Mouse (Mus musculus) MEL (cell line): ENCODE measurements around the gene Slc15a5. TPM values are rescaled to one million over a fixed set of nuclear protein-coding genes. Genes with fewer than 3 reads are reported as not detected.

Experiments used
- DNase-seq: peaks from one replicate; pipeline ENCODE4 v3.0.0; 2011; ENCODE audit warnings: low read depth, low spot score
- H3K27ac ChIP-seq: 2 replicates; pipeline ENCODE4 v1.5.1; 2012; ENCODE audit warnings: low read depth, mild to moderate bottlenecking, control low read depth, low read length, moderate library complexity; ENCODE audit not compliant: control insufficient read depth
- H3K27me3 ChIP-seq, 2 experiments: fragments of 150-350 bp in 1 of 2; sonication (generic) in 1 of 2; 2 replicates each; pipeline ENCODE4 v1.6.1; 2012; ENCODE audit warnings: low read length in 2 of 2, mild to moderate bottlenecking in 2 of 2, improper control_type of control experiment in 1 of 2, moderate library complexity in 1 of 2; ENCODE audit not compliant: insufficient read depth in 2 of 2, control insufficient read depth in 1 of 2
- H3K36me3 ChIP-seq, 2 experiments: 2 replicates each; pipeline ENCODE4 v1.6.1; 2012 to 2014; ENCODE audit warnings: low read length in 2 of 2, improper control_type of control experiment in 1 of 2, inconsistent platforms in 1 of 2, mild to moderate bottlenecking in 1 of 2; ENCODE audit not compliant: insufficient read depth in 2 of 2, control insufficient read depth in 1 of 2
- H3K4me1 ChIP-seq, 2 experiments: fragments of 150-350 bp in 1 of 2; sonication (generic) in 1 of 2; 2 replicates each; pipeline ENCODE4 v1.6.1; 2012; ENCODE audit warnings: low read length in 2 of 2, improper control_type of control experiment in 1 of 2, mild to moderate bottlenecking in 1 of 2; ENCODE audit not compliant: insufficient read depth in 2 of 2, control insufficient read depth in 1 of 2
- H3K4me3 ChIP-seq, 2 experiments: fragments of 150-350 bp in 1 of 2; sonication (generic) in 1 of 2; 2 replicates each; pipeline ENCODE4 v1.5.1; 2012; ENCODE audit warnings: low read depth in 2 of 2, low read length in 2 of 2, mild to moderate bottlenecking in 2 of 2, moderate library complexity in 2 of 2, control low read depth in 1 of 2, improper control_type of control experiment in 1 of 2; ENCODE audit not compliant: control insufficient read depth in 1 of 2, insufficient read depth in 1 of 2
- H3K79me2 ChIP-seq: 2 replicates; pipeline ENCODE4 v1.6.1; 2012; ENCODE audit warnings: mild to moderate bottlenecking, low read length, moderate library complexity; ENCODE audit not compliant: control insufficient read depth, poor library complexity, insufficient read depth
- H3K9ac ChIP-seq: 2 replicates; pipeline ENCODE4 v1.6.1; 2012; ENCODE audit warnings: low read depth, mild to moderate bottlenecking, control low read depth, low read length, moderate library complexity; ENCODE audit not compliant: control insufficient read depth, poor library complexity, severe bottlenecking
- H3K9me3 ChIP-seq: fragments of 150-350 bp; sonication (generic); replicated peaks from 2 replicates; pipeline ENCODE4 v1.6.1; 2012; ENCODE audit warnings: mild to moderate bottlenecking, low read length, improper control_type of control experiment, moderate library complexity; ENCODE audit not compliant: insufficient read depth
- CTCF ChIP-seq, 3 experiments: IDR thresholded peaks in 2 of 3; conservative IDR thresholded peaks in 1 of 3; 2 replicates each; pipeline ENCODE4 v1.5.1; 2011 to 2012; ENCODE audit warnings: low read length in 3 of 3, low read depth in 2 of 3, mild to moderate bottlenecking in 2 of 3, improper control_type of control experiment in 1 of 3, inconsistent platforms in 1 of 3, mixed read lengths in 1 of 3, moderate library complexity in 1 of 3; ENCODE audit not compliant: control insufficient read depth in 1 of 3, insufficient read depth in 1 of 3, poor library complexity in 1 of 3, severe bottlenecking in 1 of 3
- GATA1 ChIP-seq: IDR thresholded peaks from 2 replicates; pipeline ENCODE4 v1.6.1; 2011; ENCODE audit warnings: low read depth, low read length, improper control_type of control experiment
- MAFK ChIP-seq: IDR thresholded peaks from 2 replicates; pipeline ENCODE4 v1.6.1; 2011; ENCODE audit warnings: low read depth, mild to moderate bottlenecking, low read length, improper control_type of control experiment, borderline replicate concordance
- MAX ChIP-seq: IDR thresholded peaks from 2 replicates; pipeline ENCODE4 v1.6.1; 2011; ENCODE audit warnings: low read length, improper control_type of control experiment
- MAZ ChIP-seq: IDR thresholded peaks from 2 replicates; pipeline ENCODE4 v1.6.1; 2012; ENCODE audit warnings: low read depth, mild to moderate bottlenecking, inconsistent platforms, low read length, improper control_type of control experiment
- MYB ChIP-seq: IDR thresholded peaks from 2 replicates; pipeline ENCODE4 v1.6.1; 2011; ENCODE audit warnings: mild to moderate bottlenecking, low read depth, low read length, improper control_type of control experiment
- MYC ChIP-seq: IDR thresholded peaks from 2 replicates; pipeline ENCODE4 v1.6.1; 2011; ENCODE audit warnings: low read depth, mild to moderate bottlenecking, low read length, improper control_type of control experiment, moderate library complexity
- NRF1 ChIP-seq: IDR thresholded peaks from 2 replicates; pipeline ENCODE4 v1.6.1; 2014; ENCODE audit warnings: low read depth, mild to moderate bottlenecking, inconsistent platforms, low read length, improper control_type of control experiment, moderate library complexity; ENCODE audit not compliant: poor library complexity, insufficient read depth, severe bottlenecking
- POLR2A ChIP-seq, 2 experiments: IDR thresholded peaks; 2 replicates each; pipeline ENCODE4 v1.6.1; 2011 to 2012; ENCODE audit warnings: low read length in 2 of 2, mild to moderate bottlenecking in 2 of 2, control low read depth in 1 of 2, improper control_type of control experiment in 1 of 2, low read depth in 1 of 2, moderate library complexity in 1 of 2; ENCODE audit not compliant: control insufficient read depth in 1 of 2, insufficient read depth in 1 of 2, poor library complexity in 1 of 2
- POLR2AphosphoS2 ChIP-seq: IDR thresholded peaks from 2 replicates; pipeline ENCODE4 v1.6.1; 2011; ENCODE audit warnings: low read length, improper control_type of control experiment
- RAD21 ChIP-seq: IDR thresholded peaks from 2 replicates; pipeline ENCODE4 v1.6.1; 2011; ENCODE audit warnings: mild to moderate bottlenecking, low read depth, low read length, improper control_type of control experiment
- RCOR1 ChIP-seq: IDR thresholded peaks from 2 replicates; pipeline ENCODE4 v1.6.1; 2012; ENCODE audit warnings: low read depth, mild to moderate bottlenecking, inconsistent platforms, low read length, improper control_type of control experiment
- SIN3A ChIP-seq: IDR thresholded peaks from 2 replicates; pipeline ENCODE4 v1.6.1; 2012; ENCODE audit warnings: low read length, improper control_type of control experiment, inconsistent platforms
- SMC3 ChIP-seq: IDR thresholded peaks from 2 replicates; pipeline ENCODE4 v1.6.1; 2011; ENCODE audit warnings: low read depth, low read length, improper control_type of control experiment
- TAL1 ChIP-seq: IDR thresholded peaks from 2 replicates; pipeline ENCODE4 v1.6.1; 2012; ENCODE audit warnings: mild to moderate bottlenecking, inconsistent platforms, low read length, moderate library complexity, mixed read lengths
- TCF12 ChIP-seq: IDR thresholded peaks from 2 replicates; pipeline ENCODE4 v1.6.1; 2014; ENCODE audit warnings: low read depth, mild to moderate bottlenecking, inconsistent platforms, low read length, improper control_type of control experiment, moderate library complexity
- ZC3H11A ChIP-seq: IDR thresholded peaks from 2 replicates; pipeline ENCODE4 v1.6.1; 2012; ENCODE audit warnings: low read depth, mild to moderate bottlenecking, inconsistent platforms, low read length, improper control_type of control experiment
- ZMIZ1 ChIP-seq: IDR thresholded peaks from 2 replicates; pipeline ENCODE4 v1.6.1; 2012; ENCODE audit warnings: low read depth, mild to moderate bottlenecking, inconsistent platforms, low read length, improper control_type of control experiment, moderate library complexity
- polyA plus RNA-seq, 2 experiments: library from polyadenylated mRNA; stranded (reverse) in 1 of 2; unstranded in 1 of 2; fragments of >175 nt in 1 of 2; fragments of >200 nt in 1 of 2; gene quantifications; 2 replicates each; pipeline versions ENCODE4 v1.2.1 to v1.2.4; 2012; ENCODE audit warnings: low replicate concordance in 2 of 2, low read depth in 1 of 2; ENCODE audit not compliant: insufficient read length in 2 of 2, insufficient read depth in 1 of 2, missing spikeins in 1 of 2
- total RNA-seq: library from RNA; depleted of rRNA; stranded (reverse); fragments of 300-350 nt; gene quantifications from 2 replicates; pipeline ENCODE4 v1.2.3, GENCODE M21; 2012

The Slc15a5 gene
- total and polyA plus RNA-seq, 3 experiments: not detected

DNA sequence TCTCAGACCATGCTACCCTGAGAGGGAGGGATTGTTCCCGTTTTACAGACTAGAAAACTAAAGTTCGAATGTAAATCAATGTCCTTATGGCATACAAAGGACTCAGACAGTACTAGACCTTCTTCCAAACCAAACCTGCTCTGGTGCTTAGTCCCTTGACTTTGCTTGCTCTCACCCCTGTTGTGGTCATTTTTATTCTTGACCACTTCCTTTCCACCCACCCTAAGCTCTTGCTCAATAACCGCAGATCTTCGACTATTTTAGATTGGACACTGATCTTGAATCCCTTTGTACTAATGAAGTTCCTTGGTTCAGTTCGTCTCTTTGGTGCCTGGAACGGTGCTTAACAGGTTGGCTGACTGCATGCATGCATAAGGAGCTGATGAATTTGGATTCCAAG lies 94.5 kb downstream of the Slc15a5 start:
- Histone ChIP-seq H3K27ac (no peak overlapping the region), H3K9me3 (no peaks in the 10 kb centered on the region), H3K79me2 (no peaks in the 10 kb centered on the region), H3K27me3 (no peaks in the 10 kb centered on the region), H3K36me3 (no peaks in the 10 kb centered on the region), H3K4me3 (no peak overlapping the region), H3K9ac (no peak overlapping the region), H3K4me1 (no peaks in the 10 kb centered on the region)
- no peak for DNase-seq
- no peak for TF ChIP-seq CTCF (IDR thresholded peaks at IDR 0.05 in 2 of 3, conservative IDR thresholded peaks at IDR 0.05 in 1 of 3; ENCODE audit: control insufficient read depth in 1 of 3, insufficient read depth in 1 of 3, low read depth in 2 of 3, low read length in 3 of 3, poor library complexity in 1 of 3, severe bottlenecking in 1 of 3)
- no peak for TF ChIP-seq RAD21
- TF ChIP-seq TAL1: no peak
- TF ChIP-seq SIN3A: no peak
- no peak for TF ChIP-seq ZC3H11A
- no peak for TF ChIP-seq SMC3
- no peak for TF ChIP-seq MYB

- Histone ChIP-seq H3K9me3 (no peaks in the 10 kb centered on the region), H3K36me3 (no peaks in the 10 kb centered on the region), H3K4me1 (no peaks in the 10 kb centered on the region), H3K27me3 (no peaks in the 10 kb centered on the region), H3K4me3 (no peak overlapping the region), H3K79me2 (no peaks in the 10 kb centered on the region), H3K27ac (no peak overlapping the region), H3K9ac (no peak overlapping the region)
- DNase-seq: no peak
- no peak for TF ChIP-seq RAD21
- no peak for TF ChIP-seq MAZ
- TF ChIP-seq POLR2AphosphoS2: no peak
- no peak for TF ChIP-seq NRF1
- no peak for TF ChIP-seq TCF12
- TF ChIP-seq GATA1: no peak
- no peak for TF ChIP-seq ZMIZ1
- no peak for TF ChIP-seq MAX
- TF ChIP-seq SMC3: no peak
- TF ChIP-seq RCOR1: no peak
- no peak for TF ChIP-seq SIN3A
- TF ChIP-seq MYC: no peak
- TF ChIP-seq POLR2A (IDR thresholded peaks at IDR 0.05; ENCODE audit: control insufficient read depth in 1 of 2, insufficient read depth in 1 of 2, low read depth in 1 of 2, low read length in 2 of 2, poor library complexity in 1 of 2): no peak
- TF ChIP-seq MAFK: no peak
Observed at GRCm38 (mm10) chr6:137982195-137982737, 97.5 kb downstream of the Slc15a5 start.
